Mouse (Mus musculus) spleen, adult 18-20 months (tissue): Measurements from ENCODE around the gene Fam221a.
A peak's percentile ranks its signal among the peaks of the same experiment; 100 is the strongest.

Source experiments
- DNase-seq, 2 experiments: peaks; one replicate each; pipeline ENCODE4 v3.0.0; 2022; ENCODE audit warnings: mixed read lengths in 2 of 2

The Fam221a gene

GRCm38 (mm10) chr6:49367159-49368054, at the start of gene Fam221a:
Gene Fam221a, plus strand, starts transcription at chr6:49367739.
- peak; percentile 86 to 87 for DNase-seq

- peak; percentile 96 to 97 for DNase-seq
Observed at GRCm38 (mm10) chr6:49318966-49319594, 48.5 kb upstream of the Fam221a start, which contains the start of gene Ccdc126. Gene Ccdc126, plus strand, starts transcription at chr6:49319274.

GRCm38 (mm10) chr6:49319595-49320315, 47.8 kb upstream of the Fam221a start:
- no peak for DNase-seq

- DNase-seq, result no peak
Observed at GRCm38 (mm10) chr6:49321341-49321740, 46.2 kb upstream of the Fam221a start.

- DNase-seq, result no peak
Observed at GRCm38 (mm10) chr6:49322056-49322455, 45.5 kb upstream of the Fam221a start.

- DNase-seq, result no peak
Observed at GRCm38 (mm10) chr6:49322986-49323385, 44.6 kb upstream of the Fam221a start.

GRCm38 (mm10) chr6:49324528-49324927, 43.0 kb upstream of the Fam221a start:
- DNase-seq, result no peak

GRCm38 (mm10) chr6:49325294-49325693, 42.2 kb upstream of the Fam221a start:
- DNase-seq, result no peak

- no peak for DNase-seq
Observed at GRCm38 (mm10) chr6:49326846-49327245, 40.7 kb upstream of the Fam221a start.

GRCm38 (mm10) chr6:49331369-49332059, 36.0 kb upstream of the Fam221a start:
- no peak for DNase-seq

- DNase-seq, result no peak
Observed at GRCm38 (mm10) chr6:49332060-49332370, 35.5 kb upstream of the Fam221a start.

- DNase-seq, result no peak
Observed at GRCm38 (mm10) chr6:49338566-49338965, 29.0 kb upstream of the Fam221a start.

GRCm38 (mm10) chr6:49339145-49339544, 28.4 kb upstream of the Fam221a start:
- no peak for DNase-seq

GRCm38 (mm10) chr6:49343737-49344469, 23.6 kb upstream of the Fam221a start:
- no peak for DNase-seq

GRCm38 (mm10) chr6:49349826-49350225, 17.7 kb upstream of the Fam221a start:
- no peak for DNase-seq

- DNase-seq, result no peak
Observed at GRCm38 (mm10) chr6:49354613-49355012, 12.9 kb upstream of the Fam221a start.

- DNase-seq, result no peak
Observed at GRCm38 (mm10) chr6:49355171-49355570, 12.4 kb upstream of the Fam221a start.

GRCm38 (mm10) chr6:49360420-49360819, 7.1 kb upstream of the Fam221a start:
- no peak for DNase-seq

- DNase-seq, result no peak
Observed at GRCm38 (mm10) chr6:49368212-49368611, 673 bp downstream of the Fam221a start.

GRCm38 (mm10) chr6:49372705-49373104, 5.2 kb downstream of the Fam221a start:
- DNase-seq, result no peak

- no peak for DNase-seq
Observed at GRCm38 (mm10) chr6:49373943-49374342, 6.4 kb downstream of the Fam221a start.

- DNase-seq, result no peak
Observed at GRCm38 (mm10) chr6:49378328-49378727, 10.8 kb downstream of the Fam221a start.
